In genomic region chr3:126734533-126734932, GRCm38 (mm10) we compare ENCODE assay signal across 26 mouse cellular contexts.
A peak's percentile ranks its signal among the peaks of the same experiment; 100 is the strongest.
DNase-seq lines count a peak whose midpoint lies in the region; ATAC-seq and TF ChIP-seq lines count a peak whose summit lies in the region.
"Had no signal": no experiment of that assay in that cellular context is flagged by ENCODE, and none has a peak within 500 bp of the region (broad histone marks: within the 10 kb centered on the region; RNA-seq: fewer than 3 reads in every experiment).

No protein-coding gene starts in this region.

- no peak overlapping the region for H3K4me3 ChIP-seq in heart, adult 2 months
- H3K4me3 ChIP-seq in heart, embryonic 12.5 days: no peak overlapping the region
- no peak overlapping the region for H3K4me3 ChIP-seq in heart, postnatal 0 days (ENCODE audit: low read depth, low read length)
- no peak overlapping the region for H3K4me3 ChIP-seq in liver, postnatal 0 days (ENCODE audit: low read depth, low read length)
- H3K4me3 ChIP-seq in liver, embryonic 11.5 days (ENCODE audit: low read depth, low read length): no peak overlapping the region
- H3K4me3 ChIP-seq: forebrain, embryonic 10.5 days; forebrain, embryonic 13.5 days; hindbrain, embryonic 12.5 days; hindbrain, embryonic 15.5 days had no signal

- no peak for TF ChIP-seq CTCF in heart, adult 2 months (IDR thresholded peaks at IDR 0.05)
- no peak for TF ChIP-seq CTCF in heart, postnatal 0 days (IDR thresholded peaks at IDR 0.05; ENCODE audit: low read depth)
- TF ChIP-seq CTCF in liver, postnatal 0 days (IDR thresholded peaks at IDR 0.05; ENCODE audit: low read depth): no peak

- 0 out of 2 replicates have a peak, but pooled peaks cover 2% of the 10 kb centered on the region for H3K79me2 ChIP-seq in heart, adult 2 months (replicated peaks; ENCODE audit: control insufficient read depth, insufficient read depth, low read length)

- no peak overlapping the region for H3K9ac ChIP-seq in heart, adult 2 months (ENCODE audit: low read depth, low read length)
- H3K9ac ChIP-seq in heart, embryonic 12.5 days: no peak overlapping the region
- H3K9ac ChIP-seq in heart, postnatal 0 days (replicated peaks; ENCODE audit: low read depth, low read length): no peak overlapping the region
- no peak overlapping the region for H3K9ac ChIP-seq in liver, postnatal 0 days (replicated peaks)
- H3K9ac ChIP-seq in liver, embryonic 11.5 days (ENCODE audit: low read depth, low read length): no peak overlapping the region
- H3K9ac ChIP-seq: forebrain, embryonic 13.5 days; hindbrain, embryonic 12.5 days; hindbrain, embryonic 15.5 days had no signal

- H3K4me1 ChIP-seq in heart, adult 2 months (ENCODE audit: control insufficient read depth, insufficient read depth, low read length): peaks cover 7% of the 10 kb centered on the region
- H3K4me1 ChIP-seq in heart, embryonic 12.5 days (replicated peaks): peaks cover 27% of the 10 kb centered on the region
- H3K4me1 ChIP-seq in heart, postnatal 0 days (ENCODE audit: control insufficient read depth, insufficient read depth): peaks cover 17% of the 10 kb centered on the region
- H3K4me1 ChIP-seq in liver, postnatal 0 days (ENCODE audit: insufficient read depth): no peaks in the 10 kb centered on the region
- no peaks in the 10 kb centered on the region for H3K4me1 ChIP-seq in liver, embryonic 11.5 days (replicated peaks; ENCODE audit: control insufficient read depth, insufficient read depth, low read length)
- H3K4me1 ChIP-seq: hindbrain, embryonic 12.5 days; hindbrain, embryonic 15.5 days had no signal

- 85% methylated on average over 2 of the region's 2 CpGs for WGBS in heart, adult 2 months
- WGBS in heart, embryonic 12.5 days: 86% methylated on average over 2 of the region's 2 CpGs
- WGBS in heart, postnatal 0 days: 80% methylated on average over 2 of the region's 2 CpGs
- WGBS in liver, postnatal 0 days (ENCODE audit: insufficient replicate concordance): 84% methylated on average over 2 of the region's 2 CpGs
- 88% methylated on average over 2 of the region's 2 CpGs for WGBS in liver, embryonic 11.5 days

- H3K36me3 ChIP-seq in heart, adult 2 months (ENCODE audit: control insufficient read depth, insufficient read depth, low read length): peaks cover 12% of the 10 kb centered on the region; the same call in 1 of the 2 replicates
- 0 out of 2 replicates have a peak, but pooled peaks cover 7% of the 10 kb centered on the region for H3K36me3 ChIP-seq in heart, embryonic 12.5 days
- no peaks in the 10 kb centered on the region for H3K36me3 ChIP-seq in heart, postnatal 0 days (replicated peaks; ENCODE audit: control insufficient read depth, insufficient read depth, low read length)
- no peaks in the 10 kb centered on the region for H3K36me3 ChIP-seq in liver, postnatal 0 days (replicated peaks; ENCODE audit: insufficient read depth, low read length)
- H3K36me3 ChIP-seq in liver, embryonic 11.5 days (ENCODE audit: control insufficient read depth, insufficient read depth, low read length): no peaks in the 10 kb centered on the region
- H3K36me3 ChIP-seq: forebrain, embryonic 10.5 days; hindbrain, embryonic 12.5 days; hindbrain, embryonic 15.5 days had no signal

- H3K4me2 ChIP-seq in heart, embryonic 12.5 days: no peak overlapping the region
- no peak overlapping the region for H3K4me2 ChIP-seq in heart, postnatal 0 days (ENCODE audit: low read depth, low read length)
- no peak overlapping the region for H3K4me2 ChIP-seq in liver, postnatal 0 days (ENCODE audit: low read depth, low read length)
- H3K4me2 ChIP-seq in liver, embryonic 11.5 days: no peak overlapping the region
- H3K4me2 ChIP-seq: forebrain, embryonic 13.5 days; heart, embryonic 11.5 days; hindbrain, embryonic 12.5 days; hindbrain, embryonic 15.5 days had no signal

- TF ChIP-seq EP300 in heart, adult 2 months (IDR thresholded peaks at IDR 0.05; ENCODE audit: insufficient read depth, low read depth, low read length): no peak
- TF ChIP-seq EP300 in heart, postnatal 0 days (IDR thresholded peaks at IDR 0.05; ENCODE audit: low read depth): no peak
- TF ChIP-seq EP300 in liver, postnatal 0 days (IDR thresholded peaks at IDR 0.05; ENCODE audit: low read depth): no peak

- H3K27me3 ChIP-seq in heart, adult 2 months (ENCODE audit: control insufficient read depth, insufficient read depth, low read length): no peaks in the 10 kb centered on the region
- H3K27me3 ChIP-seq in heart, embryonic 12.5 days (replicated peaks): no peaks in the 10 kb centered on the region
- no peaks in the 10 kb centered on the region for H3K27me3 ChIP-seq in heart, postnatal 0 days (ENCODE audit: control insufficient read depth, insufficient read depth, low read length)
- no peaks in the 10 kb centered on the region for H3K27me3 ChIP-seq in liver, postnatal 0 days (ENCODE audit: insufficient read depth, low read length)
- H3K27me3 ChIP-seq in liver, embryonic 11.5 days (replicated peaks; ENCODE audit: control insufficient read depth, insufficient read depth, low read length): no peaks in the 10 kb centered on the region
- H3K27me3 ChIP-seq: forebrain, embryonic 13.5 days; hindbrain, embryonic 12.5 days; hindbrain, embryonic 15.5 days had no signal

- no peaks in the 10 kb centered on the region for H3K9me3 ChIP-seq in heart, embryonic 12.5 days (replicated peaks)
- no peaks in the 10 kb centered on the region for H3K9me3 ChIP-seq in heart, postnatal 0 days (replicated peaks; ENCODE audit: control insufficient read depth, low read length)
- no peaks in the 10 kb centered on the region for H3K9me3 ChIP-seq in liver, postnatal 0 days (ENCODE audit: low read length)
- no peaks in the 10 kb centered on the region for H3K9me3 ChIP-seq in liver, embryonic 11.5 days (ENCODE audit: control insufficient read depth, low read length)
- H3K9me3 ChIP-seq: forebrain, embryonic 10.5 days; forebrain, embryonic 13.5 days; hindbrain, embryonic 12.5 days; hindbrain, embryonic 15.5 days had no signal

- DNase-seq in heart, adult 2 months: no peak
- no peak for DNase-seq in heart, postnatal 0 days (ENCODE audit: low spot score)
- DNase-seq in heart, adult 11 months: no peak
- DNase-seq in liver, postnatal 0 days: no peak
- no peak for DNase-seq in liver, embryonic 11.5 days (ENCODE audit: low spot score)
- peak; percentile 31 for DNase-seq in NIH3T3 (ENCODE audit: low read depth)
- no peak for DNase-seq in layer of hippocampus, postnatal 25 days (ENCODE audit: extremely low spot score in 1 of 2, low spot score in 1 of 2)
- DNase-seq: adrenal gland, adult 8-10 months; adrenal gland, postnatal 25 days; B cell, adult 2 months; cerebellum, adult 11-12 months; cerebellum, adult 8-10 months; cerebellum, postnatal 10 days; cerebellum, postnatal 36 days; gastrocnemius, postnatal 25 days; heart, postnatal 14 days; kidney, adult 18-20 months had no signal

- intact Hi-C loops in heart, adult 2 months (cut with DNase I): no loop called here

- no peak for TF ChIP-seq POLR2A in heart, adult 2 months (IDR thresholded peaks at IDR 0.05; ENCODE audit: insufficient read depth, low read depth, low read length)

- ATAC-seq in heart, embryonic 12.5 days (ENCODE audit: insufficient number of reproducible peaks, low FRiP score): no peak
- ATAC-seq in heart, postnatal 0 days (ENCODE audit: insufficient read depth, low read depth): no peak
- ATAC-seq in liver, postnatal 0 days: peak; percentile 38; the same call in 1 of the 2 replicates
- ATAC-seq in liver, embryonic 11.5 days (replicated peaks; ENCODE audit: low FRiP score): no peak
- ATAC-seq: activated CD4-positive, CD25-positive, alpha-beta regulatory T cell, adult 4 months; CD4-positive, CD25-positive, alpha-beta regulatory T cell, adult 4 months; forebrain, embryonic 13.5 days; forebrain, embryonic 16.5 days had no signal

- peak overlapping the region; percentile 60; the same call in 1 of the 2 replicates for H3K27ac ChIP-seq in heart, adult 2 months
- no peak overlapping the region for H3K27ac ChIP-seq in heart, embryonic 12.5 days (ENCODE audit: poor library complexity, severe bottlenecking)
- peak overlapping the region; percentile 71 for H3K27ac ChIP-seq in heart, postnatal 0 days (ENCODE audit: low read depth)
- no peak overlapping the region for H3K27ac ChIP-seq in liver, postnatal 0 days (ENCODE audit: low read depth)
- no peak overlapping the region for H3K27ac ChIP-seq in liver, embryonic 11.5 days (ENCODE audit: low read depth, low read length)
- H3K27ac ChIP-seq: forebrain, embryonic 10.5 days; forebrain, embryonic 13.5 days; hindbrain, embryonic 12.5 days; hindbrain, embryonic 15.5 days had no signal

Comparison
In these comparisons a context has a peak if more than half of its experiments do, and no peak if none do; other contexts are left out.
1. H3K27ac ChIP-seq: peak in heart, adult 2 months (single experiment) and heart, postnatal 0 days (single experiment); none in heart, embryonic 12.5 days (single experiment), liver, postnatal 0 days (single experiment) and liver, embryonic 11.5 days (single experiment).